Mouse (Mus musculus) thymus, adult 2 months (tissue): ENCODE results near the gene Topbp1. TPM values are rescaled to one million over a fixed set of nuclear protein-coding genes. Genes with fewer than 3 reads are reported as not detected.

Source experiments
- DNase-seq: peaks from one replicate; pipeline ENCODE4 v3.0.0; 2021
- H3K27ac ChIP-seq: fragments of 200-500 bp; 2 replicates; pipeline ENCODE4 v1.5.1; 2012; ENCODE audit warnings: low read length, control low read depth; ENCODE audit not compliant: control insufficient read depth, insufficient read depth
- H3K27me3 ChIP-seq: fragments of 200-500 bp; 2 replicates; pipeline ENCODE4 v1.6.1; 2012; ENCODE audit warnings: mild to moderate bottlenecking, low read length, moderate library complexity, mixed read lengths; ENCODE audit not compliant: control insufficient read depth, insufficient read depth
- H3K36me3 ChIP-seq: fragments of 200-500 bp; 2 replicates; pipeline ENCODE4 v1.6.1; 2012; ENCODE audit warnings: mild to moderate bottlenecking, low read length, moderate library complexity; ENCODE audit not compliant: control insufficient read depth, insufficient read depth
- H3K4me1 ChIP-seq: fragments of 200-500 bp; replicated peaks from 2 replicates; pipeline ENCODE4 v1.6.1; 2012; ENCODE audit warnings: low read length; ENCODE audit not compliant: control insufficient read depth, insufficient read depth
- H3K4me3 ChIP-seq: fragments of 200-500 bp; 2 replicates; pipeline ENCODE4 v1.5.1; 2012; ENCODE audit warnings: mild to moderate bottlenecking, low read length, control low read depth, moderate library complexity; ENCODE audit not compliant: control insufficient read depth, insufficient read depth
- CTCF ChIP-seq: fragments of 200-500 bp; IDR thresholded peaks from 2 replicates; pipeline ENCODE4 v1.5.1; 2012; ENCODE audit warnings: mild to moderate bottlenecking, control low read depth, low read length, moderate library complexity, borderline replicate concordance; ENCODE audit not compliant: control insufficient read depth, poor library complexity, insufficient read depth; ENCODE audit errors: extremely low read depth
- POLR2A ChIP-seq: fragments of 200-500 bp; IDR thresholded peaks from 2 replicates; pipeline ENCODE4 v1.6.1; 2012; ENCODE audit warnings: mild to moderate bottlenecking, low read length, control low read depth, moderate library complexity; ENCODE audit not compliant: control insufficient read depth, poor library complexity, insufficient read depth; ENCODE audit errors: extremely low read depth
- WGBS: fragments of 180-500 bp; shearing (Covaris S2); methylation state at CpG from one replicate; pipeline ENCODE4 v1.1.7; 2018; 5-methylcytosine and 5-hydroxymethylcytosine counted together
- polyA plus RNA-seq: library from polyadenylated mRNA; depleted of rRNA; stranded (reverse); fragments of >200 nt; gene quantifications from 2 replicates; pipeline ENCODE4 v1.2.3, GENCODE M21; 2012

The Topbp1 gene
- polyA plus RNA-seq, 1 experiment, result 41.5 TPM

DNA sequence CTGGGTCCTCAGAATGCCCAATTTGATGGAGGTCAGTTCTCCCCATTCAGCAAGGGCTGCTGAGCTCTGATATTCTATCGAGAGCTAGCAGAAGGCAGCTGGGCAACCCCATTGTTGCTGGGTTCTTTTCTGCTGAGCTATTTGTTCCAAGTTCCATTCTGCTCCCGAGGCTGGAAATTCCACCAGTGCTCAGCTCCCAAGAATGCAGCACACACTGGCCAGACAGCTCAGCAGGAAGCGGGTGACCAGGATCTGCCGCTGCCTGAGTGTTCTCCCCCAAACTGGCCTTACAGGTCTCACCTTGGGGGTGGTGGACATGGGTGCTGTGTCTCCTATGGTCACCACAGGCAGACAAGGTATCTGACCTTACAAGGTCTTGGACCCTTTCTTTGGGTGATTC, 64.9 kb downstream of the Topbp1 start:
- no peak for DNase-seq
- no peaks in the 10 kb centered on the region for H3K36me3 ChIP-seq
- no peak overlapping the region for H3K27ac ChIP-seq
- H3K4me3 ChIP-seq, result no peak overlapping the region
- peaks cover 11% of the 10 kb centered on the region for H3K4me1 ChIP-seq
- 96% methylated on average over 4 of the region's 4 CpGs for WGBS
- H3K27me3 ChIP-seq, result no peaks in the 10 kb centered on the region
- TF ChIP-seq CTCF, result no peak

GRCm38 (mm10) chr9:103372271-103373010, 67.4 kb downstream of the Topbp1 start:
- TF ChIP-seq POLR2A (no peak), CTCF (no peak)
- no peak for DNase-seq
- 87% methylated on average over 5 of the region's 5 CpGs for WGBS

GRCm38 (mm10) chr9:103376346-103377320, 71.6 kb downstream of the Topbp1 start:
- Histone ChIP-seq H3K36me3 (no peaks in the 10 kb centered on the region), H3K27ac (no peak overlapping the region), H3K4me1 (peaks cover 6% of the 10 kb centered on the region), H3K4me3 (no peak overlapping the region), H3K27me3 (no peaks in the 10 kb centered on the region)
- DNase-seq, result no peak
- WGBS, result 63% methylated on average over 7 of the region's 7 CpGs
- TF ChIP-seq POLR2A (no peak), CTCF (no peak)

More at GRCm38 (mm10) chr9:103372271-103373010, 67.4 kb downstream of the Topbp1 start:
- H3K36me3 ChIP-seq, result no peaks in the 10 kb centered on the region
- H3K4me1 ChIP-seq, result peaks cover 12% of the 10 kb centered on the region
- no peak overlapping the region for H3K27ac ChIP-seq
- no peaks in the 10 kb centered on the region for H3K27me3 ChIP-seq
- H3K4me3 ChIP-seq, result no peak overlapping the region

- Histone ChIP-seq H3K4me3 (no peak overlapping the region), H3K27ac (no peak overlapping the region), H3K36me3 (no peaks in the 10 kb centered on the region), H3K4me1 (peaks cover 16% of the 10 kb centered on the region), H3K27me3 (no peaks in the 10 kb centered on the region)
- no peak for DNase-seq
- TF ChIP-seq POLR2A, result no peak
- TF ChIP-seq CTCF, result no peak
- 94% methylated on average over 10 of the region's 10 CpGs for WGBS
Observed at GRCm38 (mm10) chr9:103378686-103379085, 73.7 kb downstream of the Topbp1 start.

DNA sequence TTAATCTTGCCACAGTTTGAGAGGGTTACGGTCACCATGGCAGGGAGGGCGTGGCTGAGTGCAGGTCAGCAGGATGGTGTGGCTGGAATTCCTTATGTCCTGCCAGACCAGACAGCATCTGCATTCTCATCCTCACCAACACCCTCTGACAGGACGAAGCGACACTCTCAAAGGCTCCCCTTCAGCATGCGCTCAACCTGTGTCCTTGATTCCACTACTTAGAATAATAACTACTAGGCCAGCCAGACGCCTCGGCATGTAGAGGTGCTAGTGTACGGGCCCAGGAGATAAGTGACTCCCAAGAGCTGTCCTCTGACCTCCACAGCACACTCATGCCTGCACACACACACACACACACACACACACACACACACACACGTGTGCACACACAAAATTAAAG, 74.2 kb downstream of the Topbp1 start:
- no peaks in the 10 kb centered on the region for H3K27me3 ChIP-seq
- no peak for DNase-seq
- H3K4me1 ChIP-seq, result peaks cover 17% of the 10 kb centered on the region
- 94% methylated on average over 9 of the region's 9 CpGs for WGBS
- TF ChIP-seq POLR2A (no peak), CTCF (no peak)
- no peak overlapping the region for H3K27ac ChIP-seq
- H3K36me3 ChIP-seq, result no peaks in the 10 kb centered on the region
- H3K4me3 ChIP-seq, result no peak overlapping the region

DNA sequence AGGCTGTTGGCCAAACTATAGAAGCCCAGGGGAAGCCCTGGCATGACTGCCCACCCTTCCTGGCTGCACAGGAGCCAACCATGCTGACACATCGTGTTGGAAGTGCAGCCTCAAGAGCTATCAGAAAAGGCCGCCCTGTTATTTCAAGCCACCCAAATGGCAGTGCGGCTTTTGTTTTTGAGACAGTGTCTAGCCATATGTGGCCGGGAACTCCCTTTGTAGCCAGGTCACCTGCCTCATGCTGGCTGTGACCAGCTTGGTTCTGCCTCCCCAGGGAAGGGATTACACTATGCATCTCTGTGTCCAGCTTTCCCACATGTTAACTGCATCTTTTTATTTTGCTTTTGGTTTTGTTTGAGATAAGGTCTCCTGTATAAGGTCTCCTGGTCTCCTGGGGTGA, 75.6 kb downstream of the Topbp1 start:
- DNase-seq, result no peak
- 96% methylated on average over 4 of the region's 4 CpGs for WGBS
- Histone ChIP-seq H3K27me3 (no peaks in the 10 kb centered on the region), H3K36me3 (no peaks in the 10 kb centered on the region), H3K4me3 (no peak overlapping the region), H3K4me1 (peaks cover 24% of the 10 kb centered on the region), H3K27ac (no peak overlapping the region)
- no peak for TF ChIP-seq POLR2A
- TF ChIP-seq CTCF, result no peak
